Mouse (Mus musculus) midbrain, embryonic 13.5 days (tissue): ENCODE results near the gene Majin. TPM values are rescaled to one million over a fixed set of nuclear protein-coding genes. Genes with fewer than 3 reads are reported as not detected.
A peak's percentile ranks its signal among the peaks of the same experiment; 100 is the strongest.

ENCODE experiments used
- ATAC-seq: fragments of 200-750 bp; cut with Nextera tagmentation; 2 replicates; pipeline ENCODE4 v1.8.0; 2017; ENCODE audit warnings: mild to moderate bottlenecking, moderate TSS enrichment, moderate library complexity
- H3K27ac ChIP-seq: fragments of 300-500 bp; sonication (generic); 2 replicates; pipeline ENCODE4 v1.5.1; 2015; ENCODE audit warnings: inconsistent platforms, mild to moderate bottlenecking, moderate library complexity
- H3K27me3 ChIP-seq: fragments of 300-500 bp; sonication (generic); 2 replicates; pipeline ENCODE4 v1.6.1; 2015; ENCODE audit warnings: mild to moderate bottlenecking, inconsistent platforms
- H3K36me3 ChIP-seq: fragments of 300-500 bp; sonication (generic); 2 replicates; pipeline ENCODE4 v1.6.1; 2015; ENCODE audit warnings: mild to moderate bottlenecking, inconsistent platforms
- H3K4me1 ChIP-seq: fragments of 300-500 bp; sonication (generic); replicated peaks from 2 replicates; pipeline ENCODE4 v1.6.1; 2015; ENCODE audit warnings: inconsistent platforms
- H3K4me2 ChIP-seq: fragments of 300-500 bp; sonication (generic); replicated peaks from 2 replicates; pipeline ENCODE4 v1.6.1; 2015; ENCODE audit warnings: moderate library complexity, mild to moderate bottlenecking, inconsistent platforms
- H3K4me3 ChIP-seq: fragments of 300-500 bp; sonication (generic); replicated peaks from 2 replicates; pipeline ENCODE4 v1.5.1; 2015; ENCODE audit warnings: mild to moderate bottlenecking, inconsistent platforms
- H3K9ac ChIP-seq: fragments of 300-500 bp; sonication (generic); replicated peaks from 2 replicates; pipeline ENCODE4 v1.6.1; 2015; ENCODE audit warnings: mild to moderate bottlenecking, inconsistent platforms
- H3K9me3 ChIP-seq: fragments of 300-500 bp; sonication (generic); 2 replicates; pipeline ENCODE4 v1.6.1; 2016; ENCODE audit warnings: mild to moderate bottlenecking, inconsistent platforms
- WGBS: fragments of 180-500 bp; shearing (Covaris S2); methylation state at CpG from one replicate; pipeline ENCODE4 v1.1.7; 2015; 5-methylcytosine and 5-hydroxymethylcytosine counted together
- polyA plus RNA-seq: library from polyadenylated mRNA; unstranded; fragments of >200 nt; fragmentation: Nextera tagmentation; extraction: Ambion mirVana; gene quantifications from 2 replicates; pipeline ENCODE4 v1.2.1, GENCODE M21; 2015

Majin gene
- polyA plus RNA-seq, 1 experiment from 2014 or later = not detected

DNA sequence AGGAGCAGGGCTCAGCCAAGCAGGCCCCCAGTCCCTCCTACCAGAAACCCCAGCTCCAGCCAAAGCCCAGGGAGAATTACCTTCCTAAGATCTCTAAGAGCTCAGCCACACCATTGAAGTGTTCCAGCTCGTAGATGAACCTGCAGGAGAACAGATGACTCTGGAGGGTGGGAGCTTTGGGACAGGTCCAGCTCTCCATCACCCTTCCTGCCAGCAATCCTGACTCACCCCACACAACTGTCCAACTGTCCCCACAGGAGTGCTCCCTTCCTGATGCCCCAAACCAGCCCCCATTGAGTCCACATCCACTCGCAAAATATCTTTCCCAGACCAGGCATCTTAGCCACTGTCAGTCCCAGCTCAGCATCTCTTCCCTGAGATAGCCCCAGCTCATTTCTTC, 46.8 kb downstream of the Majin start:
- Histone ChIP-seq H3K27ac (no peak overlapping the region), H3K4me2 (no peak overlapping the region), H3K4me1 (peaks cover 16% of the 10 kb centered on the region), H3K9ac (no peak overlapping the region), H3K36me3 (peaks cover 76% of the 10 kb centered on the region), H3K27me3 (no peaks in the 10 kb centered on the region), H3K4me3 (no peak overlapping the region), H3K9me3 (no peaks in the 10 kb centered on the region)
- ATAC-seq = no peak
- WGBS = 82% methylated on average over 2 of the region's 2 CpGs

DNA sequence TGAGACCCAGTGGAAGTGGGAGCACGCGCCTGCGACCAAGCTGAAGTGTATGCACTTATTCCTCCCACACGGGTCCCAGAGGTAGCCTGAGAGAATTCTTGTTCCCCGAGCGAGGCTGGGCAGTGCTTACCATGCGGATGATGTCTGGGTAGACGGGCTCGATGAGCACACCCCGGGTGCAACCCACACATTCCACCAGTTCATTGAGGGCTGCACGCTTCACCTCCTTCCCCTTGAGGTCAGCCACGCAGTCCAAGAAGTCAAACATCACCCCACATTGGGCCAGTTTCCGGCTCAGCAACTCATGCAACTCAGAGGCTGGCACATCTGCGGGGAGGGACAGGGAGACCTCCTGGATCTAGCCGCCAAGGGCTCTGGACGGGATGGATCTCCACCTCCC, 49.5 kb downstream of the Majin start:
- ATAC-seq = no peak
- no peaks in the 10 kb centered on the region for H3K9me3 ChIP-seq
- 86% methylated on average over 16 of the region's 16 CpGs for WGBS
- no peak overlapping the region for H3K27ac ChIP-seq
- no peaks in the 10 kb centered on the region for H3K27me3 ChIP-seq
- H3K4me3 ChIP-seq = no peak overlapping the region
- H3K4me1 ChIP-seq = peaks cover 22% of the 10 kb centered on the region
- no peak overlapping the region for H3K9ac ChIP-seq
- H3K4me2 ChIP-seq = no peak overlapping the region
- H3K36me3 ChIP-seq = peaks cover 50% of the 10 kb centered on the region

DNA sequence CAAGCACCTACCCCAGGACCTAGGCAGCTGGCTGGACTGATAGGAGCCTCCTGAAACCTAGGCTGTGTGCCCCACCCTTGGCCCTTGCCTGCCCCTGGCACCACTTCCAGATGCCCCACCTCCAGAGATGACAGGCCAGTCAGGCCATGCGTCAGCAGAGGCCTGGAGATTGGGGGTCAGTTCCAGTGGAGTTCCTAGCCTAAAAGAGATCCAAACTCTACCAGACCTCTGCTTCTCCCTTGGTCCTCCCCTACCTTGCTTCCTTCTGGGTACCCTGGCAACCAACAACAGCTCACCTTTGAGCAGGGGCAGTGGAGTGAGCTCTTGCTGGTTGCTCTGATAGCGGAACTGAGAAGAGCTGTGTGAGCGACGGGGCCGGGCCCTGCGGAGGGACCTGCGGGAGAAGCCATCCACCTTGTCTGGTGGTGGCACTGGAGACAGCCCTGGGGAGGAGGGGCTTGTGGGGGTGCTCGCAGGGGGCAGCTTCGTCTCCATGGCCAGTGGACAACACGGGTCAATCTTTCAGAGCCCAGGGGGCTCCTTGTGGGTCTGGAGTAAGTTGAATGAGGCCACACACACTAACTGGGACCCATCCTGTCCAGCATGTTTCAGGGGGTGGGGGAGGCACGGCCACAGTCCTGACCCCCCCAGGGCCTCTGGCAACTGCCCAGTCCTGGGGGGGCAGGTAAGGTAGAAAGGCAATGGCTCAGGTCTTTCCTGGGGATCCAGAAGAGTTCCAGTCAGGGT, 50.3 kb downstream of the Majin start:
- Histone ChIP-seq H3K36me3 (peaks cover 41% of the 10 kb centered on the region), H3K9ac (peak overlapping the region; percentile 94), H3K27ac (no peak overlapping the region), H3K4me2 (peak overlapping the region; percentile 84), H3K4me1 (peaks cover 22% of the 10 kb centered on the region), H3K9me3 (no peaks in the 10 kb centered on the region), H3K4me3 (peak overlapping the region; percentile 86), H3K27me3 (no peaks in the 10 kb centered on the region)
- ATAC-seq = no peak
- 60% methylated on average over 11 of the region's 11 CpGs for WGBS

DNA sequence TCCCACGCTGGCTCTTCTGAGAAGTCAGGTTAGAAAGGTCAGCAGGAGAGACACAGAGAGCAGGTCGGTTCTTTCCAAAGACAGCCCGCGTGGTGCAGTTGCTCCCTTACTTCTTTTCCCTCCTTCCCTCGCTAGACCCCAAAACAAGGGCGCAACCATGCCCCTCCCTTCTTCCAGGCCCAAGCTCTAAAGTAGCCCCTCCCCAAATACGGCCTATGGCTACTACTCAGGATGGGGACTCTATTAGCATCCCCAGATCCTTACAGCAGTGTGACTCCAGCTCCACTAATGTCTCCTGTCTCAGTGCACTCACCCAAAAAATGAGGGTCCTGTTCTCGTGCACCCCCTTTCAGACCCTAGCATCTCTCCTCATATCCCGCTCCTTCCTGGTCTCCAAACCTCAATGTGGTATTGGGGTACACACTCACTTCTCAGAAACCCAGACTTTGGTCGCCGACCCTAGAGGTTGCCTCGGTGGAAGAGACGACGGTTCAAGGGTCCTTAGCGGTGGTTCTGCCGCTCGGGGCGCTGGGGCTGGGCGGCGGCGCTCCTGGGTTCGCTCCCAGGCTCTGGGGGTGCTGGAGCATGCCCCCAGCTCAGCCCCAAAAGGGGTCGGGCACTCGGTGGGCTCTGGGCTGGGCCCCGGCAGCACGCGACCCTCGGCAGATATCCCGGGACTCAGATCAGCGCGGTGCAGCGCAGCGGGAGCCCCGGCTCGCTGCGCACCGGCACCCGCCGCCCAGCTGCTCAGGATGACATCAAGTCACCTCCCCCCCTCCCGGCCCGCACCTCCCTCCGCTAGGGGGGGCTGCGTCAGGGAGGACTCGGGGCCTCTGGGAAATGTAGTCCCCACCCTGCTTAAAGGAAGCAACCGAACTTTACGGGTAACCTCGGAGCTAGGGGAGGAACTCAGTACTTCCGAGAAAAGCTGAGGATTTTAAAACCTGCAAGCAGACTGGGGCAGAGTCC, 51.2 kb downstream of the Majin start, which contains the start of gene Ppp2r5b:
Gene Ppp2r5b (minus strand): TSS at position 789 of the 969 bp plus-strand sequence.
- H3K9ac ChIP-seq = peak within 1 kb of the TSS; percentile 94
- H3K4me3 ChIP-seq = peak within 1 kb of the TSS; percentile 86
- 2% methylated on average over 48 of the region's 48 CpGs for WGBS
- no peaks in the 10 kb centered on the region for H3K27me3 ChIP-seq
- peaks cover 22% of the 10 kb centered on the region for H3K4me1 ChIP-seq
- H3K9me3 ChIP-seq = no peaks in the 10 kb centered on the region
- H3K36me3 ChIP-seq = peaks cover 32% of the 10 kb centered on the region
- H3K27ac ChIP-seq = peak within 1 kb of the TSS; percentile 85
- H3K4me2 ChIP-seq = peak within 1 kb of the TSS; percentile 84
- ATAC-seq = peak; percentile 93

DNA sequence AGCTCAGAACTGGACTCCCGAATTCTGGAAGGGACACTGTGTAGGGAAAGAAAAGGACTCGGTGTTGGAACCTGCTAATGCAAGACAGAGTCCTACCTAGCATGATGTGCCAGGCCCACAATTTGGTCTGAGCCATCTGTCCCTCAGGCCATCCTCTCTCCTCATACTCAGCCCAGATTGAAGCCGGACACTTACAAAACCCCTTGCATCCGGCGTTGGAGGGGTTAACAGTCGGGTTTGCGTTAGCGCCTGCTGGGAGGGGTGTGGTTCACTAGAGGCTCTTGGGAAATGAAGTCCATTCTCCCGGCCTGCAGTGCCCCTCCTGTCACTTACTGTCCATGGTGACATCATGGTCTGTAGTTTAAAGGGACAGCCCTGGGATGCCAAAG, 51.9 kb downstream of the Majin start:
- peak overlapping the region; percentile 94 for H3K9ac ChIP-seq
- H3K4me1 ChIP-seq = peaks cover 24% of the 10 kb centered on the region
- no peaks in the 10 kb centered on the region for H3K27me3 ChIP-seq
- H3K27ac ChIP-seq = peak overlapping the region; percentile 85
- H3K9me3 ChIP-seq = no peaks in the 10 kb centered on the region
- H3K4me3 ChIP-seq = peak overlapping the region; percentile 86
- H3K36me3 ChIP-seq = peaks cover 26% of the 10 kb centered on the region
- 0% methylated on average over 9 of the region's 9 CpGs for WGBS
- peak overlapping the region; percentile 84 for H3K4me2 ChIP-seq
- ATAC-seq = peak; percentile 91

GRCm38 (mm10) chr19:6236842-6237241, 52.7 kb downstream of the Majin start:
- Histone ChIP-seq H3K9me3 (no peaks in the 10 kb centered on the region), H3K27me3 (no peaks in the 10 kb centered on the region), H3K4me2 (no peak overlapping the region; the same call in 1 of the 2 replicates), H3K27ac (no peak overlapping the region), H3K9ac (no peak overlapping the region), H3K4me3 (no peak overlapping the region), H3K36me3 (peaks cover 18% of the 10 kb centered on the region), H3K4me1 (peaks cover 24% of the 10 kb centered on the region)
- ATAC-seq = no peak
- WGBS = 75% methylated on average over 7 of the region's 7 CpGs

DNA sequence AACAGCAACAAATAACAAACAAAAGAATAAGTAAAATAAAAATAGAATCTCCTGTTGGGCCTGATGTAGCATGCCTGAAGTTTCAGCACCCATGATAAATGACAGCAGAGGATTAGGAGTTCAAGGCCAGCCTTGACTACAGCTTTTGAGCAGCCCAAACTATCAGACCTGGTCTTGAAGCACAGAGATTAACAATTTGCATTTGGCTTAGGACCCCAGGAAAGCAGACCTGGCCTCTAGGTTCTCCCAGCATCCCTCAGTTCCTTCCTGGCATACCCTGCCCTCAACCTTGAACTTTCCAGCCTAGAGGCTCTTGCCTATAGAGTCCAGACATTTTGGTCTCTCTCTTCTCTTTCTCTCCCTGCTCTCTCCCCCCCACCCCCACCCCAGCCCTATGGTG, 54.6 kb downstream of the Majin start:
- 0 out of 2 replicates have a peak, but pooled peaks cover under 1% of the 10 kb centered on the region for H3K36me3 ChIP-seq
- H3K27ac ChIP-seq = no peak overlapping the region
- no peak overlapping the region for H3K4me2 ChIP-seq
- H3K27me3 ChIP-seq = no peaks in the 10 kb centered on the region
- no peak overlapping the region for H3K4me3 ChIP-seq
- ATAC-seq = no peak
- no peaks in the 10 kb centered on the region for H3K9me3 ChIP-seq
- H3K9ac ChIP-seq = no peak overlapping the region
- peaks cover 37% of the 10 kb centered on the region for H3K4me1 ChIP-seq

DNA sequence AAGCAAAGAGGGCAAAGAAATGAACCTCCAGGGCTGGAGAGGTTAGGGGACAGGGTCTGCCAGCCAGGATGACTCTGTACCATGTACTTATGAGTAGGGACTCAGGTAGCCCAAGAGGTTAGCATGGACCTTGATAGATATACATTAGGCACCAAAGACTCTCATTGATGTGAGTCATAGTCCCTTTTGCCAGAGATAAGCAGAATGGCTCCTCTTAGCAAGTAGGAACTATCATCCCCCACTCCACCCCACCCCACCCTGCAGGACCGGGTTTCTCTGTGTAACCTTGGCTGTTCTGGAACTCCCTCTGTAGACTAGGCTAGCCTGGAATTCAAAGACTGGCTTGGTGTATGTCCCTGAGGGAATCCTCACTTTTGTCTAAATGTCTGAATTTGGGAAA, 55.9 kb downstream of the Majin start:
- no peak for ATAC-seq
- no peaks in the 10 kb centered on the region for H3K27me3 ChIP-seq
- peaks cover 8% of the 10 kb centered on the region for H3K36me3 ChIP-seq
- H3K4me2 ChIP-seq = no peak overlapping the region
- 91% methylated on average over 1 of the region's 1 CpGs for WGBS
- H3K4me3 ChIP-seq = no peak overlapping the region
- H3K27ac ChIP-seq = no peak overlapping the region
- peaks cover 23% of the 10 kb centered on the region for H3K4me1 ChIP-seq
- H3K9ac ChIP-seq = no peak overlapping the region
- no peaks in the 10 kb centered on the region for H3K9me3 ChIP-seq

- H3K9ac ChIP-seq = no peak overlapping the region
- peaks cover 21% of the 10 kb centered on the region for H3K4me1 ChIP-seq
- WGBS = 29% methylated on average over 5 of the region's 5 CpGs
- H3K4me2 ChIP-seq = peak overlapping the region; percentile 91
- 0 out of 2 replicates have a peak overlapping the region, but pooled peaks have one; percentile 88 for H3K4me3 ChIP-seq
- H3K27ac ChIP-seq = peak overlapping the region; percentile 45
- H3K27me3 ChIP-seq = no peaks in the 10 kb centered on the region
- ATAC-seq = no peak
- H3K9me3 ChIP-seq = no peaks in the 10 kb centered on the region
- peaks cover 14% of the 10 kb centered on the region for H3K36me3 ChIP-seq
Measured at GRCm38 (mm10) chr19:6240725-6241124, 56.5 kb downstream of the Majin start.

DNA sequence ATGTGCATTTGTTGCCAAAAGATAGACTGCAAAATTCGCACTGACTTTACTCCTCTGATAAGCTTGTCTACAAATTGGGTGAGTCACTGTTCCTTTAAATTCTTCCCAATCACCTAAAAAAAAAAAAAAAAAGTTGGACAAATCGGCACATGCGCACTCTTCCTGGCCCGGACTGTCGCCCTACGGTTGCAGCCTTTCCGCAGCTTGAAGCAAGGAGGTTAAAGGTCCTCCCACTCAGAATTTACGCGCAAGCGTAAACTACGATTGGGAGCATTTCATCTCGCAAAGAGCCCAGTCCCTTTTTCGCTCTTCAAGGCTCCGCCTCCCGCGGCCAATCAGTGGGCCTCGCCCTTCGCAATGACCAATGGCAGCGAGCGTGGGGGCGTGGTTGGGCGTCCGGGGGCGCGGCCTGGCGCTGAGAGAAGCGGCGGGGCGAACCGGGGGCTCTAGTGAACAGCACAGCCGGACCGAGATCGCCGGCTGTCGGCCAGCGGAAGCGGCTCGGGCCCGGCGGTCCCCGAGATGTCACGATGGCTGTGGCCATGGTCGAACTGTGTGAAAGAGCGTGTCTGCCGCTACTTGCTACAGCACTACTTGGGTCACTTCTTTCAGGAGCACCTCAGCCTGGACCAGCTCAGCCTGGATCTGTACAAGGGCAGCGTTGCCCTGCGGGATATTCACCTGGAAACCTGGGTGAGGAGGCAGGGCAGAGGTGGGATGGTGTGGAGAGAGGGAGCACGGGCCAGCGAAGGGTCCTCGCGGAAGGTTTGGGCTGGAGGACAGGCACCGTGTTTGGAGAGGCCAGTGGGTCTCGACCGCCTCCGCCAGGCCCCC, 57.3 kb downstream of the Majin start, which contains the start of gene Atg2a:
Gene Atg2a (plus strand): TSS at position 395 of the 834 bp plus-strand sequence.
- Histone ChIP-seq H3K4me1 (peaks cover 18% of the 10 kb centered on the region), H3K9me3 (no peaks in the 10 kb centered on the region), H3K36me3 (peaks cover 22% of the 10 kb centered on the region), H3K9ac (peak within 1 kb of the TSS; percentile 93), H3K27me3 (no peaks in the 10 kb centered on the region), H3K27ac (peak within 1 kb of the TSS; percentile 61), H3K4me2 (peak within 1 kb of the TSS; percentile 91), H3K4me3 (peak within 1 kb of the TSS; percentile 88)
- WGBS = under 1% methylated on average over 55 of the region's 55 CpGs
- peak; percentile 93 for ATAC-seq

GRCm38 (mm10) chr19:6242281-6242680, 58.1 kb downstream of the Majin start:
- peaks cover 30% of the 10 kb centered on the region for H3K36me3 ChIP-seq
- 3% methylated on average over 4 of the region's 4 CpGs for WGBS
- peak overlapping the region; percentile 88 for H3K4me3 ChIP-seq
- peaks cover 16% of the 10 kb centered on the region for H3K4me1 ChIP-seq
- ATAC-seq = 0 out of 2 replicates have a peak, but pooled peaks have one; percentile 6
- H3K4me2 ChIP-seq = peak overlapping the region; percentile 91
- H3K9ac ChIP-seq = peak overlapping the region; percentile 93
- no peak overlapping the region for H3K27ac ChIP-seq
- H3K9me3 ChIP-seq = no peaks in the 10 kb centered on the region
- H3K27me3 ChIP-seq = no peaks in the 10 kb centered on the region
